Mouse (Mus musculus) frontal cortex, adult 2 months (tissue): ENCODE data around the gene Tnfsf14. TPM values are rescaled to one million over a fixed set of nuclear protein-coding genes. Genes with fewer than 3 reads are reported as not detected.

Source experiments
- DNase-seq, 2 experiments: peaks; one replicate each; pipeline ENCODE4 v3.0.0; 2022; ENCODE audit warnings: low spot score in 1 of 2; ENCODE audit errors: extremely low spot score in 1 of 2
- polyA plus RNA-seq: library from polyadenylated mRNA; depleted of rRNA; stranded (reverse); fragments of >200 nt; gene quantifications from 2 replicates; pipeline ENCODE4 v1.2.3, GENCODE M21; 2012; rRNA removed

The Tnfsf14 gene
- polyA plus RNA-seq, 1 experiment: not detected

DNA sequence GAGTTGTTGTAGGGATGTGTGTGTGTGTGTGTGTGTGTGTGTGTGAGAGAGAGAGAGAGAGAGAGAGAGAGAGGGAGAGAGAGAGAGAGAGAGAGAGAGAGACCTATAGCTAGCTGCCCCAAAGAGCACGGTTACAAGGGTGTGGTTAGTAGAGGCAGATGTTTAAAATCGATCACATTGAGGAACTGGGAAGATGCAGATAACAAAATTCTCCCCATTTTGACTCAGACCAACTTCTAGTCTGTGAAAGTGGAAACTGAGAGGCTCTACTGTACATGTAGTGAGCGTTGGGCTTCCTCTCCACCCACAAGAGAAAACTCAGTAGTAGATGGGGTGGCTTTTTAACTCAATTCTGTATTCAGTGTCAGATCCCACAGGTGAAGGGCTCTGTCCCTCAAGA, 54.3 kb downstream of the Tnfsf14 start:
- DNase-seq: no peak

Other genes with a start within 250 kb of the Tnfsf14 start
- not detected in 2 replicates for gene Acer1, start 212.1 kb downstream of the Tnfsf14 start, polyA plus RNA-seq
- 146 and 147 TPM in 2 replicates for gene Clpp, start 203.9 kb downstream of the Tnfsf14 start, polyA plus RNA-seq
- gene Alkbh7, start 196.8 kb downstream of the Tnfsf14 start, polyA plus RNA-seq: 32.4 and 36.0 TPM in 2 replicates
- gene Pspn, start 194.2 kb downstream of the Tnfsf14 start, polyA plus RNA-seq: 0.44 TPM in 1 of 2 replicates, not detected in the other
- gene Gtf2f1, start 182.9 kb downstream of the Tnfsf14 start, polyA plus RNA-seq: 74.7 and 86.4 TPM in 2 replicates
- gene Gm17949, start 182.7 kb downstream of the Tnfsf14 start, polyA plus RNA-seq: 0.08 TPM in 1 of 2 replicates, not detected in the other
- 62.6 and 64.9 TPM in 2 replicates for gene Khsrp, start 162.7 kb downstream of the Tnfsf14 start, polyA plus RNA-seq
- gene Slc25a41, start 152.5 kb downstream of the Tnfsf14 start, polyA plus RNA-seq: 0.57 and 0.66 TPM in 2 replicates
- gene Crb3, start 135.1 kb downstream of the Tnfsf14 start, polyA plus RNA-seq: 1.0 and 1.7 TPM in 2 replicates
- 290 and 350 TPM in 2 replicates for gene Slc25a23, start 134.3 kb downstream of the Tnfsf14 start, polyA plus RNA-seq
- 2.3 and 2.4 TPM in 2 replicates for gene Dennd1c, start 115.7 kb downstream of the Tnfsf14 start, polyA plus RNA-seq
- gene Tubb4a, start 106.4 kb downstream of the Tnfsf14 start, polyA plus RNA-seq: 514 and 612 TPM in 2 replicates
- gene Tnfsf9, start 88.9 kb downstream of the Tnfsf14 start, polyA plus RNA-seq: 1.4 and 1.6 TPM in 2 replicates
- gene Cd70, start 44.4 kb downstream of the Tnfsf14 start, polyA plus RNA-seq: 0.40 and 0.66 TPM in 2 replicates
- 0.18 and 1.6 TPM in 2 replicates for gene C3, start 34.0 kb upstream of the Tnfsf14 start, polyA plus RNA-seq
- 25.0 and 26.1 TPM in 2 replicates for gene Gpr108, start 54.3 kb upstream of the Tnfsf14 start, polyA plus RNA-seq
- 7.9 and 10.0 TPM in 2 replicates for gene Trip10, start 55.3 kb upstream of the Tnfsf14 start, polyA plus RNA-seq
- gene Vav1, start 84.9 kb upstream of the Tnfsf14 start, polyA plus RNA-seq: 3.1 and 4.4 TPM in 2 replicates
- gene Adgre1, start 164.5 kb upstream of the Tnfsf14 start, polyA plus RNA-seq: 2.6 and 5.2 TPM in 2 replicates